Mouse (Mus musculus) forebrain, postnatal 0 days (tissue): ENCODE measurements at regions not wholly inside any gene's neighbourhood (a gene's known extent, or its start where the extent isn't known, plus 50 kb on each side); places are given as distances from the start of the nearest gene placed in this dataset.

ENCODE experiments used
- ATAC-seq: fragments of 200-750 bp; cut with Nextera tagmentation; 2 replicates; pipeline ENCODE4 v1.8.0; 2017; ENCODE audit warnings: mild to moderate bottlenecking, moderate library complexity
- DNase-seq: peaks from one replicate; pipeline ENCODE4 v3.0.0-alpha.2; 2015
- H3K27ac ChIP-seq: fragments of 300-500 bp; sonication (generic); 2 replicates; pipeline ENCODE4 v1.5.1; 2014; ENCODE audit warnings: low read depth, mild to moderate bottlenecking, antibody characterized with exemption, low read length, moderate library complexity, mixed read lengths
- H3K27me3 ChIP-seq: fragments of 300-500 bp; sonication (generic); 2 replicates; pipeline ENCODE4 v1.6.1; 2014; ENCODE audit warnings: mild to moderate bottlenecking, low read length, mixed read lengths; ENCODE audit not compliant: insufficient read depth
- H3K36me3 ChIP-seq: fragments of 300-500 bp; sonication (generic); 2 replicates; pipeline ENCODE4 v1.6.1; 2014; ENCODE audit warnings: mild to moderate bottlenecking, moderate library complexity; ENCODE audit not compliant: insufficient read depth
- H3K4me1 ChIP-seq: fragments of 300-500 bp; sonication (generic); 2 replicates; pipeline ENCODE4 v1.6.1; 2014; ENCODE audit warnings: antibody characterized with exemption; ENCODE audit not compliant: insufficient read depth
- H3K4me2 ChIP-seq: fragments of 300-500 bp; sonication (generic); 2 replicates; pipeline ENCODE4 v1.6.1; 2014; ENCODE audit warnings: low read depth, mild to moderate bottlenecking, moderate library complexity
- H3K4me3 ChIP-seq: fragments of 300-500 bp; sonication (generic); 2 replicates; pipeline ENCODE4 v1.5.1; 2014; ENCODE audit warnings: low read depth, low read length, mixed read lengths
- H3K9ac ChIP-seq: fragments of 300-500 bp; sonication (generic); 2 replicates; pipeline ENCODE4 v1.6.1; 2014; ENCODE audit warnings: mild to moderate bottlenecking
- H3K9me3 ChIP-seq: fragments of 300-500 bp; sonication (generic); 2 replicates; pipeline ENCODE4 v1.6.1; 2016; ENCODE audit warnings: low read length
- CTCF ChIP-seq: sonication (generic); IDR thresholded peaks from 2 replicates; pipeline ENCODE4 v1.5.1; 2016; ENCODE audit warnings: antibody characterized with exemption, control low read depth, low read depth
- WGBS: fragments of 180-500 bp; shearing (Covaris S2); extraction: QIAGEN DNeasy Blood & Tissue Kit; methylation state at CpG from one replicate; pipeline ENCODE4 v1.1.7; 2014; 5-methylcytosine and 5-hydroxymethylcytosine counted together

- peak overlapping the region; percentile 35; the same call in 1 of the 2 replicates for H3K27ac ChIP-seq
- no peaks in the 10 kb centered on the region for H3K27me3 ChIP-seq
- no peaks in the 10 kb centered on the region for H3K4me1 ChIP-seq
- ATAC-seq (peak; percentile 20), DNase-seq (peak; percentile 2)
- H3K9ac ChIP-seq, result no peak overlapping the region
- H3K4me2 ChIP-seq, result no peak overlapping the region
- no peaks in the 10 kb centered on the region for H3K36me3 ChIP-seq
- H3K4me3 ChIP-seq, result no peak overlapping the region
- TF ChIP-seq CTCF, result no peak
- no peaks in the 10 kb centered on the region for H3K9me3 ChIP-seq
- WGBS, result 66% methylated on average over 1 of the region's 1 CpGs
These were observed 226.6 kb upstream of the Ldoc1 start for GRCm38 (mm10) chrX:61482725-61483124.
